Mouse (Mus musculus) cerebellum, adult 2 months (tissue): Measurements from ENCODE around the gene Tlcd1.

Source experiments
- CTCF ChIP-seq: fragments of 200-500 bp; IDR thresholded peaks from 2 replicates; pipeline ENCODE4 v1.5.1; 2011; ENCODE audit warnings: low read depth, mild to moderate bottlenecking, control low read depth, low read length, moderate library complexity, borderline replicate concordance; ENCODE audit not compliant: insufficient read depth
- POLR2A ChIP-seq: fragments of 200-500 bp; IDR thresholded peaks from 2 replicates; pipeline ENCODE4 v1.6.1; 2011; ENCODE audit warnings: low read length, control low read depth, borderline replicate concordance; ENCODE audit not compliant: insufficient read depth

- TF ChIP-seq CTCF (peak; percentile 98), POLR2A (no peak)
Observed at GRCm38 (mm10) chr11:78159096-78159495, 17.4 kb upstream of the Tlcd1 start.
